Mouse (Mus musculus): Measurements from ENCODE around the gene Mdk. TPM values are rescaled to one million over a fixed set of nuclear protein-coding genes. Genes with fewer than 3 reads are reported as not detected.
A peak's percentile ranks its signal among the peaks of the same experiment; 100 is the strongest.

Gene Mdk
- polyA plus RNA-seq, 1 experiment = 1.1 TPM

GRCm38 (mm10) chr2:91971231-91972097, 39.4 kb upstream of the Mdk start:
- Histone ChIP-seq H3K36me3 (ENCODE audit: control insufficient read depth) (no peaks in the 10 kb centered on the region), H3K4me1 (ENCODE audit: control insufficient read depth) (peaks cover 3% of the 10 kb centered on the region), H3K4me3 (replicated peaks) (no peak overlapping the region), H3K9me3 (ENCODE audit: control insufficient read depth, low read length) (peaks cover 7% of the 10 kb centered on the region; the same call in 1 of the 2 replicates), H3K27me3 (ENCODE audit: control insufficient read depth) (peaks cover 95% of the 10 kb centered on the region)
- TF ChIP-seq TAL1 (IDR thresholded peaks at IDR 0.05; ENCODE audit: low read length) = no peak
- TF ChIP-seq GATA1 (IDR thresholded peaks at IDR 0.05; ENCODE audit: low read length) = no peak

- H3K4me1 ChIP-seq (ENCODE audit: control insufficient read depth) = peaks cover 13% of the 10 kb centered on the region
These were observed 35.9 kb upstream of the Mdk start for GRCm38 (mm10) chr2:91967962-91968361.

GRCm38 (mm10) chr2:91966367-91966766, 34.3 kb upstream of the Mdk start:
- Histone ChIP-seq H3K27me3 (ENCODE audit: control insufficient read depth) (peaks cover 73% of the 10 kb centered on the region), H3K9me3 (ENCODE audit: control insufficient read depth, low read length) (no peaks in the 10 kb centered on the region), H3K36me3 (ENCODE audit: control insufficient read depth) (no peaks in the 10 kb centered on the region), H3K4me1 (ENCODE audit: control insufficient read depth) (peaks cover 29% of the 10 kb centered on the region), H3K4me3 (replicated peaks) (no peak overlapping the region)
- TF ChIP-seq TAL1 (IDR thresholded peaks at IDR 0.05; ENCODE audit: low read length) (no peak), GATA1 (IDR thresholded peaks at IDR 0.05; ENCODE audit: low read length) (no peak)

More at GRCm38 (mm10) chr2:91967962-91968361, 35.9 kb upstream of the Mdk start:
- no peak overlapping the region for H3K4me3 ChIP-seq (replicated peaks)
- no peaks in the 10 kb centered on the region for H3K36me3 ChIP-seq (ENCODE audit: control insufficient read depth)
- H3K27me3 ChIP-seq (ENCODE audit: control insufficient read depth) = peaks cover 89% of the 10 kb centered on the region
- H3K9me3 ChIP-seq (ENCODE audit: control insufficient read depth, low read length) = no peaks in the 10 kb centered on the region
- TF ChIP-seq GATA1 (IDR thresholded peaks at IDR 0.05; ENCODE audit: low read length) (no peak), TAL1 (IDR thresholded peaks at IDR 0.05; ENCODE audit: low read length) (no peak)

GRCm38 (mm10) chr2:91965417-91965816, 33.3 kb upstream of the Mdk start:
- peak overlapping the region; percentile 33 for H3K4me3 ChIP-seq (replicated peaks)
- no peak for TF ChIP-seq TAL1 (IDR thresholded peaks at IDR 0.05; ENCODE audit: low read length)
- no peak for TF ChIP-seq GATA1 (IDR thresholded peaks at IDR 0.05; ENCODE audit: low read length)
- H3K4me1 ChIP-seq (ENCODE audit: control insufficient read depth) = peaks cover 36% of the 10 kb centered on the region
- peaks cover 64% of the 10 kb centered on the region for H3K27me3 ChIP-seq (ENCODE audit: control insufficient read depth)
- H3K9me3 ChIP-seq (ENCODE audit: control insufficient read depth, low read length) = no peaks in the 10 kb centered on the region
- H3K36me3 ChIP-seq (ENCODE audit: control insufficient read depth) = peaks cover 3% of the 10 kb centered on the region

- TF ChIP-seq GATA1 (IDR thresholded peaks at IDR 0.05; ENCODE audit: low read length) (no peak), TAL1 (IDR thresholded peaks at IDR 0.05; ENCODE audit: low read length) (no peak)
- H3K4me1 ChIP-seq (ENCODE audit: control insufficient read depth) = peaks cover 43% of the 10 kb centered on the region
- peaks cover 57% of the 10 kb centered on the region for H3K27me3 ChIP-seq (ENCODE audit: control insufficient read depth)
- no peak overlapping the region for H3K4me3 ChIP-seq (replicated peaks)
- H3K36me3 ChIP-seq (ENCODE audit: control insufficient read depth) = peaks cover 9% of the 10 kb centered on the region
- no peaks in the 10 kb centered on the region for H3K9me3 ChIP-seq (ENCODE audit: control insufficient read depth, low read length)
These were observed 32.6 kb upstream of the Mdk start for GRCm38 (mm10) chr2:91964610-91965204.

GRCm38 (mm10) chr2:91963443-91963932, 31.4 kb upstream of the Mdk start:
- no peak for TF ChIP-seq TAL1 (IDR thresholded peaks at IDR 0.05; ENCODE audit: low read length)
- TF ChIP-seq GATA1 (IDR thresholded peaks at IDR 0.05; ENCODE audit: low read length) = no peak
- Histone ChIP-seq H3K4me1 (ENCODE audit: control insufficient read depth) (peaks cover 55% of the 10 kb centered on the region), H3K4me3 (replicated peaks) (peak overlapping the region; percentile 83), H3K27me3 (ENCODE audit: control insufficient read depth) (peaks cover 45% of the 10 kb centered on the region), H3K36me3 (ENCODE audit: control insufficient read depth) (peaks cover 18% of the 10 kb centered on the region), H3K9me3 (ENCODE audit: control insufficient read depth, low read length) (no peaks in the 10 kb centered on the region)

GRCm38 (mm10) chr2:91962864-91963401, 30.8 kb upstream of the Mdk start:
- TF ChIP-seq GATA1 (IDR thresholded peaks at IDR 0.05; ENCODE audit: low read length) (no peak), TAL1 (IDR thresholded peaks at IDR 0.05; ENCODE audit: low read length) (no peak)
- peaks cover 21% of the 10 kb centered on the region for H3K36me3 ChIP-seq (ENCODE audit: control insufficient read depth)
- peak overlapping the region; percentile 83 for H3K4me3 ChIP-seq (replicated peaks)
- H3K27me3 ChIP-seq (ENCODE audit: control insufficient read depth) = peaks cover 39% of the 10 kb centered on the region
- peaks cover 59% of the 10 kb centered on the region for H3K4me1 ChIP-seq (ENCODE audit: control insufficient read depth)
- no peaks in the 10 kb centered on the region for H3K9me3 ChIP-seq (ENCODE audit: control insufficient read depth, low read length)

- TF ChIP-seq GATA1 (IDR thresholded peaks at IDR 0.05; ENCODE audit: low read length) = no peak
- no peak for TF ChIP-seq TAL1 (IDR thresholded peaks at IDR 0.05; ENCODE audit: low read length)
- peaks cover 36% of the 10 kb centered on the region for H3K27me3 ChIP-seq (ENCODE audit: control insufficient read depth)
- H3K36me3 ChIP-seq (ENCODE audit: control insufficient read depth) = peaks cover 22% of the 10 kb centered on the region
- peaks cover 67% of the 10 kb centered on the region for H3K4me1 ChIP-seq (ENCODE audit: control insufficient read depth)
- H3K4me3 ChIP-seq (replicated peaks) = peak overlapping the region; percentile 83
- H3K9me3 ChIP-seq (ENCODE audit: control insufficient read depth, low read length) = no peaks in the 10 kb centered on the region
These were observed 30.0 kb upstream of the Mdk start for GRCm38 (mm10) chr2:91961901-91962761.

Data from erythroblast, embryonic 14.5 days (primary cell).